10 mouse cellular contexts compared by ENCODE assay signal in genomic region chr2:26024138-26025075, GRCm38 (mm10). TPM values are rescaled to one million over a fixed set of nuclear protein-coding genes. Genes with fewer than 3 reads are reported as not detected.
DNase-seq lines count a peak whose midpoint lies in the region; ATAC-seq and TF ChIP-seq lines count a peak whose summit lies in the region.
"Had no signal": no experiment of that assay in that cellular context is flagged by ENCODE, and none has a peak within 500 bp of the region (broad histone marks: within the 10 kb centered on the region; RNA-seq: fewer than 3 reads in every experiment).

No protein-coding gene starts in this region.

- no peak overlapping the region for H3K27ac ChIP-seq in neural tube, embryonic 15.5 days (replicated peaks)
- H3K27ac ChIP-seq in lung, postnatal 0 days (ENCODE audit: low read length) = no peak overlapping the region
- H3K27ac ChIP-seq: heart, embryonic 15.5 days had no signal

- no peak for TF ChIP-seq EP300 in lung, postnatal 0 days (IDR thresholded peaks at IDR 0.05)

- no peaks in the 10 kb centered on the region for H3K36me3 ChIP-seq in neural tube, embryonic 15.5 days
- H3K36me3 ChIP-seq in lung, postnatal 0 days (ENCODE audit: insufficient read depth, low read length) = no peaks in the 10 kb centered on the region
- H3K36me3 ChIP-seq: heart, embryonic 15.5 days had no signal

- TF ChIP-seq CTCF in lung, postnatal 0 days (IDR thresholded peaks at IDR 0.05) = peak; percentile 84

- H3K4me2 ChIP-seq in neural tube, embryonic 15.5 days = no peak overlapping the region
- H3K4me2 ChIP-seq in lung, postnatal 0 days (replicated peaks; ENCODE audit: low read depth, low read length) = no peak overlapping the region
- H3K4me2 ChIP-seq: heart, embryonic 15.5 days had no signal

- no peaks in the 10 kb centered on the region for H3K27me3 ChIP-seq in neural tube, embryonic 15.5 days (replicated peaks)
- no peaks in the 10 kb centered on the region for H3K27me3 ChIP-seq in lung, postnatal 0 days (replicated peaks; ENCODE audit: insufficient read depth, low read length)
- H3K27me3 ChIP-seq: heart, embryonic 15.5 days had no signal

- ATAC-seq in neural tube, embryonic 15.5 days (ENCODE audit: low FRiP score) = no peak
- peak; percentile 48 for ATAC-seq in common myeloid progenitor, adult 5-6 weeks (replicated peaks; ENCODE audit: low read depth, poor library complexity, severe bottlenecking)
- ATAC-seq in lung, postnatal 0 days = no peak

- H3K4me3 ChIP-seq in neural tube, embryonic 15.5 days (replicated peaks) = no peak overlapping the region
- no peak overlapping the region for H3K4me3 ChIP-seq in lung, postnatal 0 days (ENCODE audit: low read depth, low read length)
- H3K4me3 ChIP-seq: heart, embryonic 15.5 days; myocyte had no signal

- no peak overlapping the region for H3K9ac ChIP-seq in neural tube, embryonic 15.5 days (replicated peaks)
- no peak overlapping the region for H3K9ac ChIP-seq in lung, postnatal 0 days (replicated peaks; ENCODE audit: low read depth)
- H3K9ac ChIP-seq: heart, embryonic 15.5 days had no signal

- WGBS in neural tube, embryonic 15.5 days = 35% methylated on average over 4 of the region's 4 CpGs
- WGBS in lung, postnatal 0 days = 32% methylated on average over 4 of the region's 4 CpGs

- no peaks in the 10 kb centered on the region for H3K9me3 ChIP-seq in neural tube, embryonic 15.5 days (replicated peaks)
- no peaks in the 10 kb centered on the region for H3K9me3 ChIP-seq in lung, postnatal 0 days (ENCODE audit: low read length)
- H3K9me3 ChIP-seq: heart, embryonic 15.5 days had no signal

- DNase-seq in adrenal gland, adult 2 months = peak; percentile 17
- no peak for DNase-seq in adrenal gland, postnatal 4 days (ENCODE audit: low spot score in 2 of 2)
- DNase-seq in neural tube, embryonic 10.5 days (ENCODE audit: extremely low spot score, low spot score) = peak; percentile 36
- DNase-seq in layer of hippocampus, adult 11-12 months (ENCODE audit: low spot score) = peak; percentile 48
- peak; percentile 37 for DNase-seq in lung, postnatal 0 days (ENCODE audit: low spot score)
- DNase-seq in thymus, postnatal 14 days = peak; percentile 51

- H3K4me1 ChIP-seq in neural tube, embryonic 15.5 days = peaks cover 24% of the 10 kb centered on the region
- no peaks in the 10 kb centered on the region for H3K4me1 ChIP-seq in lung, postnatal 0 days (ENCODE audit: insufficient read depth, low read depth, low read length)

RNA-seq across cellular contexts. Expression of gene Ubac1, which starts 2.9 kb away (rescaled TPM):
- 10 to 100 TPM; 32.9 to 40.0 TPM for total RNA-seq in adrenal gland, adult 2 months (2021)
- 37.8 and 42.3 TPM in 2 replicates for polyA plus RNA-seq in adrenal gland, adult 2 months (2012; rRNA removed)
- 10 to 100 TPM; 51.2 to 54.4 TPM for total RNA-seq in adrenal gland, postnatal 4 days (2021)
- 138 and 148 TPM in 2 replicates for polyA plus RNA-seq in neural tube, embryonic 15.5 days (2015; fragmentation: Nextera tagmentation; extraction: Ambion mirVana)
- total RNA-seq in common myeloid progenitor, adult 5-6 weeks (2017) = 69.9 and 79.7 TPM in 2 replicates
- polyA plus RNA-seq in lung, postnatal 0 days (2015; fragmentation: Nextera tagmentation; extraction: Ambion mirVana) = 39.2 and 40.6 TPM in 2 replicates

RNA-seq across cellular contexts. Expression of gene Camsap1, which starts 41.3 kb away (rescaled TPM):
- 10 to 100 TPM; 31.4 to 32.6 TPM for total RNA-seq in adrenal gland, adult 2 months (2021)
- polyA plus RNA-seq in adrenal gland, adult 2 months (2012; rRNA removed) = 3.9 and 5.5 TPM in 2 replicates
- 10 to 100 TPM; 41.3 to 44.8 TPM for total RNA-seq in adrenal gland, postnatal 4 days (2021)
- polyA plus RNA-seq in neural tube, embryonic 15.5 days (2015; fragmentation: Nextera tagmentation; extraction: Ambion mirVana) = 42.3 and 61.6 TPM in 2 replicates
- total RNA-seq in common myeloid progenitor, adult 5-6 weeks (2017) = 46.6 and 58.5 TPM in 2 replicates
- 5.2 and 5.4 TPM in 2 replicates for polyA plus RNA-seq in lung, postnatal 0 days (2015; fragmentation: Nextera tagmentation; extraction: Ambion mirVana)

Comparison
In these comparisons a context has a peak if more than half of its experiments do, and no peak if none do; other contexts are left out.
1. DNase-seq: peak in adrenal gland, adult 2 months (single experiment), neural tube, embryonic 10.5 days (single experiment), layer of hippocampus, adult 11-12 months (single experiment), lung, postnatal 0 days (single experiment) and thymus, postnatal 14 days (single experiment); none in adrenal gland, postnatal 4 days (0 of 2).